Mouse (Mus musculus) spleen, postnatal 10 days (tissue): ENCODE data around the gene Cacng7.

ENCODE experiments used
- DNase-seq, 2 experiments: peaks; one replicate each; pipeline ENCODE4 v3.0.0; 2021 to 2022; ENCODE audit warnings: low spot score in 2 of 2

The Cacng7 gene

DNA sequence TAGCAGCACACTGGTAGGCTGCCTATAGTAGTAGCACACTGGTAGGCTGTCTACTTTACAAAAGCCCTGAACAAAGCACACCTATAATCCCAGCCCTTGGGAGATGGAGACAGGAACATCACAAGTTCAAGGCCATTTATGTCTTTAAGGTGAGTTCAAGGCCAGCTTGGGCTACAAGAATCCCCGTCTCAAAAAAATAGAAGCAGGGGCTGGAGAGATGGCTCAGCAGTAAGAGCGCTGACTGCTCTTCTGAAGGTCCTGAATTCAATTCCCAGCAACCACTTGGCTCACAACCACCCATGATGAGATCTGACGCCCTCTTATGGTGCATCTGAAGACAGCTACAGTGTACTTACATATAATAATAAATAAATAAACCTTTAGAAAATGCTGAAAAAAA lies 12.5 kb downstream of the Cacng7 start:
- DNase-seq: no peak

DNA sequence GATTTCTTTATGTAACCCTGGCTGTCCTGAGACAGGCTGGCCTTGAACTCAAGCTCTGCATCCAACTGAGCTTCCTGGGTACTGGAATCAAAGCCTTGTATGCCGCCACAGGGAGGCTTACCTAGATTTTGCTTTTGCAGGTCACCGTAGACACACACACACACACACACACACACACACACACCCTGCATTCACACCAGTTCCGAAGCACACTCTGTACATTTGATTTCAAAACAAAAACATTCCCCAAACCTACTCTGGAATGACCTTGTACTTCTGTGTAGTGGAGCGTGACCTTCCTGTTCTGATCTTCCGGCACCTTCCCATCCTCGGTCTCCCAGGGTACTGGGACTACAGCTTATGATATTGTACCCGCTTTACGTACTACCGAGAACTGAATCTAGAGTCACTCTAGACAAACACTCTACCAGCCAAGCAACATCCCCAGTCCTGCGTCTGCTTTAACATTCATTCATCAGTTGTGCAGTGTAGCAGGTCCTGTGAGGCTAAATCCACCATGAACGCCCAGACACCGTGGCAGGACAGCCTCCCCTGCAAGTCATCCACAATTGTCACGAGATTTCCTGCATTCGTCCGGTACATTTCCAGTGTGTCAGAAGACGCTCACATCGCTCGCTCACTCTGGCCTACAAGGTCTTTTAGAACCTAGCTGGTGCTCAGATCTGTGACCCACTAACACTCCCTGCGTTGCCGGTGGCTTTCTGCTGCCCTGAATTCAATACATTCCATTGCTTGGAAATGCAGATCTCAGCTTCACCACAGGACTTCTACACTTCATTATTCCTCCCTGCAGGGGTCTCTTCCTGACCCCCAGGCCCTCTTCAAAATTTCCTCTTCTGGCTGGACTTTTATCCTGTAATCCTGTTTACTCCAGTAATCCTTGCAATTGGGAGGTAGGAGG lies 14.9 kb downstream of the Cacng7 start:
- no peak for DNase-seq

DNA sequence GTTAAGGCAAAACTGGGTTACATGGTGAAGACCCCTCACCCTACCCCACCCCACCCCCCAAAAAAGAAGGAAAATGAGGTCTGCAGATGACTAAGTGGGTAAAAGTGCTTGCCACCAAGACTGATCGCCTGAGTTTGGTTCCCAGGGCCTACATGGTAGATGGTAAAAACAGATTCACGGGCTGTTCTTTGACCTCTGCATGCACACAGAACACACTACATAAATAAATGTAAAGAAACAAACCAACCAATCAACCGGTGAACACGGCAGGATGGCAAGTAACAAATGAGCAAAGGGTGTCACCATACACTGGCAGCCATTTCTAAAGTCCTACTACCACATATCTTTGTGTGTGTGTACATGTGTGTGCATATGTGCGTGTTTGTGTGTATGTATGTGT lies 15.6 kb downstream of the Cacng7 start:
- DNase-seq: no peak

DNA sequence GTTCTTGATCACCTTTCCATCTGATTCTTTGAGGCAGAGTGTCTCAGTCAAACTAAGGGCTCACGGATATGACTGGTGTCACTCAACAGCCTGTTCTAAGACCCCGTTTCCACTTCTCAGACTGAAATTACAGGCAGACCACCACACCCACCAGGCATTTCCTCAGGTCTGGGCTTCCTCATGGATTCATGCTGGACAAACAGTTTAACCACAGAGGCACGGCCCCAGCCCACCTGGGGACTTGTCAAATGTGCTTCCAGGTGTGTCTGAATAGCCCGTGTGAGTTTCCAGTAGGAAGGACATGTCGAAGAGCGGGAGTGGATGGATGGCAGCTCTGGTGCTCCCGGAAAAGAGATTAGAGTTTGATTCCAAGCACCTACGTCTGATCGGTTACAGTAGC lies 17.0 kb downstream of the Cacng7 start:
- no peak for DNase-seq

DNA sequence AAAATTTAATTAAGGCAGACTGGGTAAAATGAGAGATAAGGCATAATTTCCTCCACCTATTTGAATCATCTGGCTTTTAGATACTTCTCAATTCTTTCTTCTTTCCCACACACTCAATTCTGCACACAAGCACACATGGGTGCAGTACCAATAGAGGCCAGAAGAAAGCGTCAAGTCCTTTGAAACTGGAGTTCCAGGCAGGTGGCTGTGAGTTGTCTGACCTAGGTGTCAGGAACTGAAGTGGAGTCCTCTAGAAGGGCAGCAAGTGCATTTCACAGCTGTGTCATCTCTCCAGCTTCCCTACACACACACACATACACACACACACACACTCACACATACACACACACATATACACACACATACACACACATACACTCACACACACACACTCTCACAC lies 18.8 kb downstream of the Cacng7 start:
- DNase-seq: no peak

DNA sequence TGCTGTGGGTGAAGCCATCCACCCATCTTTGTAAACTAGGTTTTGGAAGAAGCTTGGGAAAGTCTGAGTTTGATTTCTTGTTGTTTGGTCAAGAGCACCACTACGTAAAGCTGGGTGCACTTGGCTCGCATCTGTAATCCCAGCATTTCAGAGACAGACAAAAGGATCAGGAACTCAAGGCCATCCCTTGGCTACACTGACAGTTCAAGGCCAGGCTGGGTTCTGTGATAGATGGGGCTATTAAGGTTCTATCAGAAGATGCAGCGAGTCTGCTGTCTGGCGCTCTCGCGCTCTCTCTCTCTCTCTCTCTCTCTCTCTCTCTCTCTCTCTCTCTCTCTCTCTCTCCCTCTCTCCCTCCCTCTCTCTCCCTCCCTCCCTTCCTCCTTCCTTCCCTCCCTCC lies 22.1 kb downstream of the Cacng7 start:
- no peak for DNase-seq

DNA sequence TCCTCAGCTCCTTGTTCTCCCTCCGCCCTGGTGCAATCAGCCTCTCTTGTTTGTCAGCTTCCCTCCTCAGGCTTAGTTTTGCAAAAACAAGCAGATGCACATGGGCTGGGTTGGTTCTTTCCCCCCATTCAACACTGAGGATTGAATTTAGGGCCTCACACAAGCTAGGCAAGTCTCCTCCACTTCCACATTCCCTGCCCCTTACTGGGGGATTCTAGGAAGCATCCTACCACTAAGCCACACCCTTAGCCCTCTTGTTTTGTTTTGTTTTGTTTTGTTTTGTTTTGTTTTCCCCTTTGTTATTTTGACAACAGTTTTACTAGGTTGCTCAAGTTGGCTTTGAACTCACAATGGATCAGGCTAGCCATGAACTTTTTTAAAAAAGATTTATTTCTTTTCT lies 27.9 kb downstream of the Cacng7 start:
- no peak for DNase-seq

DNA sequence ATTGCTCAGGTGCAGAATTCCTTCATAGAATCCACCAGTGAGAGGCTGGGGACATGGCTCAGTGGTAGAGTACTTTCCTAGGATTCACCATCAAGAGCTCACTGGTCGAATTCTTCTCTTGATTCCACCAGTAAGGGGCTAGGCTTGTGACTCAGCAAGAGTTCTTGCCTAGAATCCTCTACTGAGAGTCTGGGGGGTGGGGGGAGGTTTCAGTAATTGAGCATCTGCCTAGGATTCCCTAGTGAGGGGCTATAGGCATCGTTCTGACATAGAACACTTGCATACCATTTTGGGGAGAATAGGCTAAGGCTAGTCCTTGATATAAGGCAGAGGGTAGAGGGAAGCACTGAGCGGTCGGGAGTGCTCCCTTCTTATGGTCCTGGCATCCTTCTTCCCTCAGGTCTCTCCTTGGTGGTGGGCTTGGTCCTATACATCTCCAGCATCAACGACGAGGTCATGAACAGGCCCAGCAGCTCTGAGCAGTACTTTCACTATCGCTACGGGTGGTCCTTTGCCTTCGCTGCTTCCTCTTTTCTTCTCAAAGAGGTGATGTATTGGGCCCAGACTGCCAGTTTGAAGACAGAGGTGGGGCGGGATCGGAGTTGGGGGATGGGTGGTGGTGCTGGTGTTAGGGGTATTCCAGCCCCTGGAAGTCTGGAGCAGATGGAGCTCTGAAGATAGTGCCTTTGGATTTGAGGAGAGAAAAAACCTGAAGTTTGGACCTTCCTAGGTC lies 33.0 kb downstream of the Cacng7 start:
- DNase-seq: no peak

DNA sequence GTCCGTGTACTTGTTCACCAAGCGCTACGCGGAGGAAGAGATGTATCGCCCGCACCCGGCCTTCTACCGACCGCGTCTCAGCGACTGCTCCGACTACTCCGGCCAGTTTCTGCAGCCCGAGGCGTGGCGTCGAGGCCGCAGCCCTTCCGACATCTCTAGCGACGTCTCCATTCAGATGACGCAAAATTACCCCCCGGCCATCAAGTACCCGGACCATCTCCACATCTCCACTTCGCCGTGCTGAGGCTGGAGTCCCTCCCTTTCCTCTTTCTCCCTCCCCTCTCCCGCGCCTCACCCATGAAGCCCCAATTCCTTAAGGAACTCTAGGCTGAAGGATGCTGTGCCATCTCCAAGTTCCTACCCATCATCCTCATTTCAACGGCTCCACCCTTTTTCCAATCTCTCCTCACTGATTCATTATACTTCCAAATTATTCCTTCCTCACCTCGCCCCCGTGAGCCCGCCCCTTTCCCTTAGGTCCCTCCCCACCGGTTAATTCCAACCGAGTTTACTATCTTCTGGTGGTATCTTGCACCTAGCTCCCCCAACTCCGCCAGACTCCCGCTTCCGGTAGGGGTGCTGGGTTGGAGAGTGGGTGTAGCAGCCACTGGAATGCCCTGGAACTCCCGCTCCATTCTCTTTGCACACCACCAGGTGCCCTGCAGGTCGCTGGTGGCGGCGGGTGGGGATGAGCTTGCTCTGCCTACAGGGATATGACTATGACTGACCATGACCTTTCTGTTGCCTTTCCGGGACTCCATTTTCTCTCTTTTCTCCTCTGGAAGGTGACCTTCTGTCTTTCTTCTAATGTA lies 34.2 kb downstream of the Cacng7 start:
- no peak for DNase-seq

DNA sequence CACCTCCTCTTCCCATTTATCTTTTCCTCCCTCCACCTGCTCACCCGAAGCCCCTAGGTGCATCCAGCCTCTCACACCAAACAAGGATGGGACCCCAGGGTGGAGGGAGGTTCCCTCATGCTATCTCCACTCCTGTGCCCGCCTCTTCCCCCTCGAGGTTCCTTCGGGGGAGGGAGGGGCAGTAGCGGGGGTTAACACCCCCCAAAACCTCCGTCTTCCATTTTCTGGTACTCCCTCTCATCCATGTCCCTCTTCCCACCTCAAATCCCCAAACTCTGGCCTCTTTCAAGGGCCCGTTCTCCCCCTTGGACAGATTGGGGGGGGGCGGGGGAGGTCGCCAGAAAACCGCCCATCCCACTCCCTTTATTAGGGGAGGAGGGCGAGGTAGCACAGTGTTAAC lies 34.8 kb downstream of the Cacng7 start:
- no peak for DNase-seq

DNA sequence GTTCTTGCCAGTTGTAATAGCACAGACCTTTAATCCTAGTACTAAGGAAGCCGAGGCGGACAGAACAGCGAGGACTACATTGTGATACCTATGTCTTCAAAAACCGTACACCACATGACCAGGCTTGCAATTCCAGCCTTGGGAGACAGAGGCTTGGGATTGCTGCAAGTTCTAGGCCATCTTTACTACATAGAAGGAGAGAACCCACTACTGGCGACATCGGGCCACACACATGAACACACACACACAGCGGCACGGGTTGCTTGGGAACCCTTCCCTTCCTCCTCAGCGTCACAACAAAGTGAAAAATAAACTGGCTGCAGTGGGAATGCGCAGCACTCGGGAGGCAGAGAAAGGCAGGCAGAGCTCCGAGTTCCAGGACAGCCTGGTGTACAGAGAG lies 35.6 kb downstream of the Cacng7 start:
- DNase-seq: no peak

DNA sequence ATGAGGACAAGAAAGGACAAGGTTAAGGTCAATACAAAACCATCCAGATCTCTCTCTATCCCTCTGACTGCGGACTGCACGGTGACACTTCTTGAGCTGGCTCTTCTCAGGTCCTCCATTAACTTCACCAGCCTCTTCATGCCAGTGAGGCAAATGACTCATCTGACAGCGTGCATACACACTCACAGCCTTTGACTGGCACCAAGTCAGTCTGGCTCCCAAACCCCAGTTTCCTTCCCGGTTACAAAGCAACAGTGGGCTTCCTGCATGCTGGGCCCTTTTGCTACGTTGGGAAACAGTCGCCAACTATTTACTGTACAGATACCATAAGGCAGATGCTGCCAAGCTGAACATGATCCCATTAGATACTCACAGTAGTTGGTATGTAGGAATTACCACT lies 36.4 kb downstream of the Cacng7 start:
- DNase-seq: no peak

DNA sequence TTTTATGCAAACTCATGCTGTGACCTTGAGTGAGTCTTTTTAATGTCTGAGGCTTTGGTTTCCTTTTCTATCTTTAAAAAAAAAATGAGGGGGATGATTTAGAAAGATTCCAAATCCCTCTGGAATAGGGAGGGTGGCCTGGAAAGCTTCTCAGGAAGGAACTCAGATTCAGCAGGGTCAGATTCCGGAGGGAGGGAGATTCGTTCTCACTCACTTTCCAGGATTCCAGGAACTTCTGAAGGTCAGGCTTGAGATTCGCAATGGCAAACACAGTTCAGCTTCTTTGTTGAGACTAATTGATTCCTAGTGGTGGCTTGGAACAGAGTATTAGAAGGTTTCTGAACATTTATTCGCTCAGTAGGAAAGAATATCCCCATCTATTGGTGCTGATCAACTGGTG lies 37.7 kb downstream of the Cacng7 start:
- DNase-seq: no peak

DNA sequence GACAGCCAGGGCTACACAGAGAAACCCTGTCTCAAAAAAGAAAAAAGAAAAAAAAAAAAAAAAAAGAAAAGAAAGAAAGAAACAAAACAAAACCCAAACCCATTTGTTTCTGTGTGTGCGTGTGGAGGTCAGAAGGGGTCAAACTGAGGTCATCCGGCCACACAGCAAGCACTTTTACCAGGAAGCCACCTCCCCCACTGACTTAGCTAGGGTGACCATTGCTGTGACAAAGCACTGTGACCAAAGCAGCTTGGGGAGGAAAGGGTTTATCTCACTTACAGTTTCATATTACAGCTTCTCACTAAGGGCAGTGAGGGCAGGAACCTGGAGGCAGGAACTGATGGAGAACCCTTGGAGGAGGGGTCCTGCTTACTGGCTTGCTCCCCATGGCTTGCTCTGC lies 39.6 kb downstream of the Cacng7 start:
- DNase-seq: no peak

DNA sequence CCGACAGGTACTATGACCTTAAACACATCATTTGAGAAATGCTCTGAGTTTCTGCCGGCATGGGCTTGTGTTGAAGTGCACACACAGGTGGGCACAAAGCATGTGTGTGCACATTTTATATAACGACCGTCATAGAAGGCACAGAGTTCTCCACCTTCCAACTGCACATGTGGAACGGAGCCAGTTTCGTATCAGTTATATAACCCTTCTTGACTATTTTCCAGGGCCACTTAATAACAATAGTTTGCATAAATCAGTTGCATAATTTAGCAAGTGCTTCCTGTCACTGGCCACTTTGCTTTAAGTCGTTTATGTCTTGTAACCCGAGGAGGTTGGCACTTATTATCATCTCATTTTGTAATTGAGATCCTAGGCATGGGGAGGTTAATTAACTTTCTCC lies 41.0 kb downstream of the Cacng7 start:
- DNase-seq: no peak

DNA sequence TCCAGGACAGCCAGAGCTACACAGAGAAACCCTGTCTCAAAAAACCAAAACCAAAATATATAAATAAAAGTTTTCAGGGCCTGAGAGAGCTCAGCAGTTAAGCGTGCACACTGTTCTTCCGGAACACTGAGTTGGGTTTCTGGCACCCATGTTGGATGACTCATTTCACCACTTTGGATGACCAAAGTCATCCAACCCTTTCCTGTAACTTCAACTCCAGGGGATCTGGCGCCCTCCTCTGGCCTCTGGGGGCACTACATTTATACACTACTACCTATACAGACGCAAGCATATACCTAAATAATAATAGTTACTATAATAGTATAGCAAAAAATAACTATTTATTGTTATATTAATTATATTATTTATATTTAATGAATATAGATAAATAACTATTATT lies 44.1 kb downstream of the Cacng7 start:
- DNase-seq: peak; percentile 14 to 65

DNA sequence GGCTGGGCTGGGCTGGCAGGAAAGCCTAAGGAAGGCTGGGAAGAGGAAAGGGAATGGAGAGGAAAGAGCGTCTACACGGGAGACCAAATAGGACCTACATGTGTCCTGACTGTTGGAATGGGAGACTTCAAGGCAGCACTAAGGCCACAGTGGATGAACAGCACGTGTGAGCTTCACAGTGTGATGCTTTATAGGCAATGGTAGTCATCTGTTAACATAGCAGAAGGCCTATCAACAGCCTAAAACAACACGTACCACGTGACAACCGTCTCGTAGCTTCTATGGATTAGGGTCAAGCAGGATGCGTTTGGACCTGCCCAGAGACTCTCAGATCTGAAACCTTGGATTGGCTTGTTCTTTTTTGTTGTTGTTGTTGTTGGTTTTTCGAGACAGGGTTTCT lies 49.4 kb downstream of the Cacng7 start:
- DNase-seq: no peak

DNA sequence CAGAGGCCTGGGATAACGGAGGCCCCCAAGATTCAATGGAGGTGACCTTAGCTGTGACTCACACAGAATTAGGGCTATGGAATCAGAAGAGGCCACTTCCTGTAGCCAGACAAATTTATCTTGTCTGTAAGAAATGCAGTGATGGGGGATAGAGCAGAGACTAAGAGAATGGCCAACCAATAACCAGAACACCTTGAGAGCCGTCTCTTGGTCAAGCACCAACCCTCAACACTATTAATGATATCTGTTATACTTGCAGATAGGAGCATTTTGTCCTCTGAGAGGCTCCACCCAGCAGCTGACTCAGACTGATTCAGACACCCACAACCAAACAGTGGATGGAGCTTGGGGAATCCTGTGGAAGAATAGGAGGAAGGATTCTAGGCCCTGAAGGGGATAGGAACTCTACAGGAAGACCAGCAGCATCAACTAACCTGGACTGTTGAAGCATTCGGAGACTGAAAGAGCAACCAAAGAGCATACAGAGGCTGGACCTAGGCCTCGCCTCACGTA lies 52.1 kb downstream of the Cacng7 start:
- DNase-seq: no peak

DNA sequence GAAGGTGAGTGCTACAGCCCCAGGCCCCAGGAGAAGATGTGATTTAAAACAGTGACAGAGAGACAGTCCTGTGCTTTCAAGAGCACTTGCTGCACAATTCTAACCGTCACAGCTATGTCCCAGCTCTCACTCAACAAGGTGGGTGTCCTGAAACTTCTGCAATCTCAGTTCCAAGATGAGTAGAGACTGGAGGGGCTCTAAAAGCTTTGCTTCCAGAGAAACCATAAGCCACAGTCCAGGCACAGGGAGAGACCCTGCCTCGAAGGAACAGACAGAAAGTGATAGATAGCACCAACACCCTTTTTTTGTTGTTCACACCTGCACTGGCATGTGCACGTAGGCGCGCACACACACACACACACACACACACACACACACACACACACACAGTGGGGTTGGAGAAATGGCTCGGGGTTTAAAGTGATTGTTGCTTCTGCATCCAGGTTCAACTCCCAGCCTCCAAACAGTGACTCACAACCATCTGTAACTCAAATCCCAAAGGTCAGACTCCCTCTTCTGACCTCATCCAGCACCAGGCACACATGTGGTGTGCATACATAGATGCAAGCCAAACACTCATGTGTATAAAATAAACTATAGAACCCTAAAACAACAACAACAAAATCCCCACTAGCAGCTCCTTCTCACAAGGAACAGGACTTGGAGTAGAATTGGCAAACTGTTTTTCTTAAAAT lies 53.4 kb downstream of the Cacng7 start:
- DNase-seq: no peak

DNA sequence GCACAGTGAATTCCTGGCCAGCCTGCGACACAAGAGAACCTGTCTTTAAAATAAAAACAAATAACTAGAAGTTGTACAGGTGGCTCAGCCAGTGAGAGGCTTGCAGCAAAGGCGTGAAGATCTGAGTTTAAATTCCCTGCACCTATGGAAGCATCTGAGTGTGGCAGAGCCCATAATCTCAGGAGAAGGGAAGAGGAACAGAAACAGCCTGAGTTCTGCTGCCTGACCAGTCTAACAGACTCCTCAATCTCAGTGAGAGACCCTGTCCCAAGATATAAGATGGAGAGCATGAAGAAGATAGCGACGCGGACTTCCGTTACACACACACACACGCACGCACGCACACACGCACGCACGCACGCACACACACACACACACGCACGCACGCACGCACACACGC lies 55.0 kb downstream of the Cacng7 start:
- no peak for DNase-seq

DNA sequence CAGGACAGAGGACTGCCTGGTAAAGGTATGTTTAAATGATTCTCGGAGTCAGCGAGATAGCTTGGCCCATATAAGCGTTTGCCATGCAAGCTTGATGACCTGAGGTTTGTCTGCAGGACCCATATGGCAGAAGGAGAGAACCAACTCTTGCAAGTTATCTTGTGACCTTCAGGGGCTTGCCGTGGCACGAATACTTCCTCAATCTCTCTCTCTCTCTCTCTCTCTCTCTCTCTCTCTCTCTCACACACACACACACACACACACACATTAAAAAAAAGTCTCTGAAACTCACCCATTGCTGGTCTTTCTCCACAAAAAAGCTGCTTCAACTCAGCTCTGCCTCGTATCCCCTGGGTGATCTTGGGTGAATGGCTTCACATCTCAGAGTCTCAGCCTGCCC lies 56.1 kb downstream of the Cacng7 start:
- DNase-seq: no peak
